Mouse (Mus musculus) cerebellum, adult (tissue): ENCODE data around the gene Pkp2.

ENCODE experiments used
- ATAC-seq: cut with Nextera tagmentation; 2 replicates; pipeline ENCODE4 v1.9.2; 2017; ENCODE audit warnings: mild to moderate bottlenecking, moderate library complexity, mixed read lengths; ENCODE audit not compliant: insufficient number of reproducible peaks, low FRiP score, low TSS enrichment

Gene Pkp2

DNA sequence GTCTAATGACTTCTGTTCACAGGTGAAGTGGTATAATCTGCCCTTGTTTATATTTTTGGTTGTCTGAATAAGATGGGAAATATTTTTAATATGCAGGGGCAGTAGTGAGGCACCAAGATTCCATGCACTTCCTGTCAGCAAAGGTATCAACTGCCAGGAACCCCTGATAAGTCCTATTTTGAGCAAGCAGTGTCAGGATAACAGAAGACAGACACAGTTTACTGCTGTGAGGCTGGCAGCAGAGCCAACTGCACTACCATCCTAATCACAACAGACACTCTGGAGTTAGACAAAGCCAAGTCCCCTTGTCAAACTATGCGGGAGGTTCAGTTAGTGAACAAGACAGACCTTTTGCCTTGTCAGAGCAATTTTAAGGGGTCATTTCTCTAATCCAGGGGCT, 43.6 kb downstream of the Pkp2 start:
- ATAC-seq: no peak

DNA sequence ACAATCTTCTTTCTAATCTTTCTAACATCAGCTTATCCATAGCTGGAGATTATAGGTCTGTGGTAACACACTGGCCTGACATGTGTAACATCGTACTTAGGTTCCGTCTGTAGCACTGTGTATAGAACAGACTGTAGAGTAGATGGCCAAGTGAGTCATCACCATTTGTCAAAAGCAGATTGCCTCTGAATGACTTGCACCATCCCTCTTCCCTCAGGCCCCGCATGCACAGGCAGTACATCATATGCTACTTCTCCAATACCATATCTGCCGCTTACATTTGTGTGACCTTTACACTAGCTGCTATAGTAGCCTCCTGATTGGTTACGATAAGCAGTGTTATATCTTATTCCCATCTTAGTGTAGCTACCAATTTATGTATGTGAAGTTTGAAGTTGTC, 47.8 kb downstream of the Pkp2 start:
- ATAC-seq: no peak

DNA sequence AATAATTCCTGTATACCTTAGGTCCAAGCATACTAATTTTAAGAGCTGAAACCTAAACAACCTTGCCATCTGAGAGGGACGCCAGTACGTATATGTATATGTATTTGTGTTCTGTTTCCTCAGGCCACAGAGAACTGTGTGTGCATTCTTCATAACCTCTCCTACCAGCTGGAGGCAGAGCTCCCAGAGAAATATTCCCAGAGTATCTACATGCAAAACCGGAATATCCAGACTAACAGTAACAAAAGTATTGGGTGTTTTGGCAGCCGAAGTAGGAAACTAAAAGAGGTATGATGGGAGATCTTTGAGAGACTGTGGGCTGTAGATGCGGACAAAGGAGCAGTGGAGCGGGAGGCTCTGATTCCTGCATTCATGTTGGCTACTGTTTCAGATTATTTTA, 48.4 kb downstream of the Pkp2 start:
- ATAC-seq: no peak

DNA sequence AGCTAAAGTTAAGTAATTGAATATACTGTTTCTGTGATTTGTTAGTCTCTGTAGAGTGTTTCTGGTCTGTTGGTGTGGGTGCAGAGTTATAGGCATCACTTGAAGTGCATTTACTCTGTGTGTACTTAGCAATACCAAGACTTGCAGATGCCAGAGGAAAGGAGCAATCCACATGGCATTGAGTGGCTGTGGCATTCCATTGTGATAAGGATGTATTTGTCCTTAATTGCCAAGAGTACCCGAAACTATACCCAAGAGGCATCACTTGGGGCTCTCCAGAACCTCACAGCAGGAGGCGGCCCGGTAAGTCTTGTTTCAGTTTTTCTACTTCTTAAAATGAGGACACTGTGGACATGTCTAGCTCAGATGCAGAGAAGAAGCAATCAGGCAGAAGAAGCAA, 49.3 kb downstream of the Pkp2 start:
- no peak for ATAC-seq

DNA sequence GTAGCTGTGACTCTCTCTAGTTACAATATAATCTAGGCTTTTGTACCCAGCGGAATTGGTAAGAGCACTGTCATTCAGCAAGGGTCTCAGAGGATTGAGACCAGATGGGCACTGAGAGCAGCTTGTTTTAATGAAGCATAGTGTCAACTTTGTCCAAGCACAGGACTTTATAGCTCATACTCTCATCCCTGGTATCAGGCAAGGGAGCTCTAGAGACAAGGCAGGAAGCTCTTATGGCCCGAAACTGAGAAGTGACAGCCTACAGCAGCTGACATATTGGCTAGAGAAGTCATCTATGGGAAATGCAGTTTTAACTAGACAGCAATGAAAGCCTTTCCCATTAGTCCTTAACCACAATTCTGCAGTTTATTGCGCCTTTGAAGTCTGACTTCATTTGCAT, 59.9 kb downstream of the Pkp2 start:
- no peak for ATAC-seq

DNA sequence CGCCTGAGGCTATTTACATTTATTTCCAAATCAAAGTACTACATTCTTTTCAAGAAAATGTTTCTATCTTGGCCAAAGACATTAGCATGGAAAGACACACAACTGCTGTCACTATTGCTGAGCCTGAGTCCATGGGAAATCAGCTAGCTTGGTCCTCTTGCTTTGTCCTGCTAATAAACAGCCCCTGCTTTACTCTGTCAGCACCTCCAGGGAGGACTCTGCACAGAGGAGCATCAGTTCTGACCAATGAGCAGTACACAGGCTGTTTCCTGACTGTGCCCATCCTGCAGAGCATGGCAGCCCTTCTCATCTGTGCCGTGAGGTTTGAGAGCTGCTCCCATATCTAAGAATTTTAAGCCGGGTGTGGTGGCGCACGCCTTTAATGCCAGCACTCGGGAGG, 60.6 kb downstream of the Pkp2 start:
- ATAC-seq: no peak

DNA sequence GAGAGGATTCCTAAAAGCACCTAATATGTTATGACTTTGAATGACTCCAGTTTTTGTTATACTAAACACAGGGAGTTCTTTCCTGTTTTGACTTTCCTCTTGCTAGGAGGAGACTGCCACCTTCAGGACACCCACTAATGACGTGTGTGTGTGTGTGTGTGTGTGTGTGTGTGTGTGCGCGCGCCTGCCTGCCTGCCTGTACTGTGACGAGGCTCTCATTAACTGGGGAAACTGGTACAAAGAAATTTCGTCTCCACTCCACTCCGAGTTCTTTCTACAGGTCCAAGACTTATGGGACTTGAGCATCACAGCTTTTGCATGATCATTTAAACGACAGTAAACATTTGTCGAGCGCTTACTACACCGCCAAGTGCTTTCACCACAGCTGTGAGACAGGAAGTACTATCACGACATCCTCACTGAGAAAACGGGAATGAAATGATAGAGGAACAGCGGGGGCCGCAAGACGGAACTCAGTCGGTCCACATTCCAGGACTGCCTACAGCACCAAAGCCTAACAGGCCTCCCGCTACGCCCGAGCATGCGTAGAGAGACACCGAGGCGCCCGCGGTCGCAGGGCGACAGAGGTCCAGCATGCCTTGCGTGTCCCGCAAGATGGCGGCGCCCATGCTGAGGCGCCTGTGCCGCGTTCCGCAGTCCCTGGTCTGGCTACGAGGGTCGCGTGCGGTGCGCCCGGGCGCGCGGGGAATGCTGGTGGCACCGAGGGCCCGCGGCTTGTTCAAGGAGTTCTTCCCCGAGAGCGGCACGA, 89.4 kb downstream of the Pkp2 start, which contains the start of gene Yars2:
Gene Yars2, plus strand, starts transcription at position 597 of the 769 bp plus-strand sequence.
- peak; percentile 98 for ATAC-seq

DNA sequence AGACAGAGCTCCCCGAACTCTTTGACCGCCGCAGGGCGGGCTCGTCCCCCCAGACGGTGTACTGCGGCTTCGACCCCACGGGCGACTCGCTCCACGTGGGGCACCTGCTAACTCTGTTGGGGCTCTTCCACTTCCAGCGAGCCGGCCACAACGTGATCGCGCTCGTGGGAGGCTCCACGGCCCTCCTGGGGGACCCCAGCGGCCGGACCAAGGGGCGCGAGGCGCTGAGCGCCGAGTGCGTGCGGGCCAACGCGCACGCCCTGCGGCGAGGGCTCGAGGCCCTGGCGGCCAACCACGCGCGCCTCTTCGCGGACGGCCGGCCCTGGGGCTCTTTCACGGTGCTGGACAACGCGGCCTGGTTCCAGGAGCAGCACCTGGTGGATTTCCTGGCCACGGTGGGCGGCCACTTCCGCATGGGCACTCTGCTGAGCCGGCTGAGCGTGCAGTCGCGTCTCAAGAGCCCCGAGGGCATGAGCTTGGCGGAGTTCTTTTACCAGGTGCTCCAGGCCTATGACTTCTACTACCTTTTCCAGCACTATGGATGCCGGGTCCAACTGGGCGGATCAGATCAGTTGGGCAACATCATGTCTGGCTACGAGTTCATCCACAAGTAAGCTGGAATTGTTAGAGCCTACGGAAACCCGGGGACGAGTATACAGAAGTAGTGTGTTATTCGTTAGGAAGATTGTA, 90.2 kb downstream of the Pkp2 start:
- peak; percentile 49 for ATAC-seq

DNA sequence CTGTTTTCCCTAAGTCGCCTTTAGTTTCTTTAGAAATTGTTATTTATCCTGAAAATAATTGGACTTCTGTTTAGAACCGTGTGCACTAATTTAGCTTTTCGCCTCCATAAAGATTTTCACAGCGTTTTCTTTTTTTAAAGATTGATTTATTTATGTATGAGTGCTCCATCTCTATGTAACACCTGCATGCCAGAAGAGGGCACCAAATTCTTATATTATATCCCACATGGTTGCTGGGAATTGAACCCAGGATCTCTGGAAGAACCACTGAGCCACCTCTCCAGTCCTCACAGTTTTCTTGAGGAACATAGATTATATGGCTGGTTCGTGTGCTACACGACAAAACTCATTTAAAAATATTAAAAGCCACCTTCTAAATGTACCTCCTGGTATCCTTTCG, 90.8 kb downstream of the Pkp2 start:
- ATAC-seq: no peak

DNA sequence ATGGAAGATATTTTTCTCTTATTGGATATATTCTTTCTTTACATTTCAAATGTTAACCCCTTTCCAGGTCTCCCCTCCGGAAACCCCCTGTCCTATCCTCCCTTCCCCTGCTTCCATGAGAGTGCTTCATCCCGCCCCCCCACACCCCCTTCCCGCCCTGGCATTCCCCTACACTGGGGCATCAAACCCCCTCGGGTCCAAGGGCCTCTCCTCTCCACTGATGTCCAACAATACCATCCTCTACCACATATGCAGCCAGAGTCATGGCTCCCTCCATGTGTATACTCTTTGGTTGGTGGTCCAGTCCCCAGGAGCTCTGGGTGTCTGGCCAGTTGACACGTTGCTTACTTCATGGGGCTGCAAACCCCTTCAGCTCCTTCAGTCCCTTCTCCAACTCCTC, 98.2 kb downstream of the Pkp2 start:
- ATAC-seq: no peak
